Mouse (Mus musculus) kidney, adult 18-20 months (tissue): ENCODE data around the gene Hnrnpul2.

Source experiments
- DNase-seq: peaks from one replicate; pipeline ENCODE4 v3.0.0; 2021

The Hnrnpul2 gene

DNA sequence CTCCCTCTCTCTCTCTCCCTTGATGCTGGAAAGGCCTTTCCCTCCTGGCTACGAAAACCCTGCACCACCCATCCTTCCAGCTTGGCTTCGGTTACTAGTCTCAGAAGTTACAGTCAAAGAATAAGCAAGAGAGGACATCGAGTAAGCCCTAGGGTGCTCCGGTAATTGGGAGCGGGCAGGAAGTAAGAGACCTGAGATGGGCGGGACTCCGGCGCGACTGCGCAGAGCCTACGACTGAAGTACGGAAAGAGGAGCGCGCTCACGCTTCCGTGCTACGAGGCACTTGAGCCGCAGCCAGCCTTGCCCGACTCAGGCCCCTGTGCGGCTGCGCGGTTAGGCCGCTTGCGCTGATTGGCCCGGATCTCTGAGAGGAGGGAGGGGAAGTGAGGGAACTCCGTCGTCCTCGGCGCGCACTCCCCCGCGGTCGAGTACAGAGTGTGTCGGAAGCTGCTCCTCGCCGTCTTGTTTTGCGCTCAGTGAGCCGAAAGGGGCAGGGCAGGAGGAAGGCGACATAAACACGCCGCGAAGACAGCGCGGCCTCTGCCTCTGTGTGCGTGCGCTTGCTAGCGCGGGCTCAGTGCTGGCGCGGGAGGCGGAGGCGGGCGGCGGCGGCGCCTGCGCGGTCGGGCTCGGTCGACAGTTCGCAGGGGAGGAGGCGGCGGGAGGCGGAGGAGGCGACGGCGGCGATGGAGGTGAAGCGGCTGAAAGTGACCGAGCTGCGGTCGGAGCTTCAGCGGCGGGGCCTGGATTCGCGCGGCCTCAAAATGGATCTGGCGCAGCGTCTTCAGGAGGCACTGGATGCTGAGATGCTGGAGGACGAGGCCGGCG lies at the start of gene Hnrnpul2:
Hnrnpul2 (plus strand) TSS at position 415 of the 828 bp plus-strand sequence.
- peak; percentile 97 for DNase-seq

DNA sequence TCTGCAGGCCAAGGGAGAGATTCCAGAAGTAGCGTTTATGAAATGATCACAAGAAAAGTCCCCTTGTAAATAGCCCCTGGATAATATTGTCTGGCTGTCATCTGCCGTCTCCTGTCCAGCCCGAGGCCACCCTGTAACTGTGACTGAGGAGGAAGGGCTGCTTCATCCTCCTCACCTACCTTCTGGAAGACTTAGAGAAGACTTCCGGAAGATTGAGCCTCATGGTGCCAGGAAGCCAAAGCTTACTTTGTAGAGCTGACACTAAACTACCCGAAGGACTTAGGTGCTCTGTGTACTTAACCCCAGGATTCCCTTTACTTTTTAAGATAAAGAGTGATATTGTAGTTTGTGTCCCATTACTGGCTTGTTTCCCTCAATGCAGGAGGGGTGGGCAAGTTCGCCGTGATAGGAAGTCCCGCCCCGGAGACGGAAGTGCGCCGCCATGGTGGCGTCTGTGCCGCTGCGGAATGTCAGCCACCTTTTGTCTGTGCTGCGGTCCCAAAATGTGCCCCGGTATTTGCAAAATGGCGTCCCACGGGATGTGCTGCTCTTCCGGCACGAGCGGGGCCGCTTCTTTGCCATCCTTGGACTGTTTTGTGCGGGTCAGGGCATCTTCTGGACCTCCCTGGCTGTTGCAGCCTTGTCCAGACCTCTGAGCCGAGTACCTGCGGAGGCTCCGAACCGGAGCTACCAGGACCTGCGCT lies 49.1 kb upstream of the Hnrnpul2 start, which contains the start of gene Tmem223:
Tmem223 (plus strand) TSS at position 430 of the 704 bp plus-strand sequence.
- DNase-seq = peak; percentile 83

DNA sequence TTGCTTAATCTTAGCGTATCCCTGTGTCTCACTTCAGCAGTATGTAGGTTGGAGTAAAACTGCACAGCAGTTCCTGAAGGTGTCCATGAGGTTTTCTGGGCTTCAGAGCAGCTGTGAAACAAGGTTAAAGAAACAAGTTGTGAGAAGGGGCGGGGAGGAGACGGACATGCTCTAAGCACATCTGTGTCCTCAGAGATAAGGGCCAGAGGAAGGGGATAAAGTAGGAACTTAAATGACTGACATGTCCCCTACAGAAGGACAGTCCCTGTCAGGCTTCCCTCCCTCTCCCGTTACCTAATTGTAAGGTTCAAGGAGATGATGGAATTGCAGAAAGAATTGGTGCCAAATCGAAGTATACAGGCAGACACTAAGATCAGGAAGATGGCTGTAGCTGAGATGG lies 46.8 kb upstream of the Hnrnpul2 start:
- DNase-seq = no peak

DNA sequence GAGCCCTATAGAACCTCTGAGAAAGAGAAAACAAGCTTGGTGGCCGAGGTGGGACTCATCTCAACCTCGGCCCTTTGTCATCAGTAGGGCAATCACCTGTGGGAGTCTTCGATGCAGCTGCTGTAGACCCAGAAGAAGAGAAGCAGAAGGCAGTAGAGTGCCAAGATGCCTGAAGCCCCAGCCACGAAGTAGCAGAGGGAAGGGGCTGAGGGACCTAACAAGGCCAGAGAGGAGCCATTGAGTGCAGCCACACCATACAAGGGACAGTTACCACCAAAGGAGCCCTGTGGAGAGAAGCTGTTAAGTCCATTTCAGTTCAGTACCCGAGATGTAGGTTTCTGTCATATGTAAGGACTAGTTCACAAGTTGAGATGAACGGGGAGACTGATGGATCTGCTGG lies 46.4 kb upstream of the Hnrnpul2 start:
- no peak for DNase-seq

DNA sequence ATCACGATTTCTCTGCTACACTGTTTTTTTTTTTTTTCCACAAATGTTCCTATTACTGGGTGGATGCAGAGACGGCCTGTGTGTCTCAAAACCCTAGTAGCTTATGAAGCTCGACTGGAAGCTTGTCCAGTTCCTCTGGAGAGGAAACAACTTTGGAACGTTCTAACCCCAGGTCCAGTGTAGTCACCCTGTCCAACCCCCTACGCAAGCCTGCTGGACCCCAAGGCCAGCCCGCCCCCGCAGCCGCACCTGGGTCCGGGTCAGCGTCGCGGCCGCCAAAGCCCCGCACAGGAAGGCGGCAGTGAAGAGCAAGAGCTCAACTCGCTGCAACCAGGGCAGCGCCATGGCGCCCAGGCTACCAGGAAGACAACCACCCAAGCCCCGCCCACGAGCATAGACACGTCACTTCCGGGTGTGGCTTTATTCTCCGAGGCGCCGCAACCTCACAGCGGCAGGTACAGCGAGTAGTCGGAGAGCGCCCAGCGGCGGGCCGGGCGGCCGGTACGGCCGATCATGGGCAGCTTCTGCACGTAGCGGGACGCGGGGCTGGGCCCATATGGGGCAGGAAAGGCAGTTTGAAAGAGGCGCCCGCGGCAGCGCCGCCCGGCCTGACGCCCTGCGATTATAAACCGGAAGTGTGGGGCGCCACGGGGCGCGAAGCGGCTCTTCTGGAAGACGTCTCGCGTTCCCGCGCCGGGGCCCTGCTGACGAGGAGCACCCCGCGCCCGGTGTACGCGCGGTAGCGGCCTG lies 45.5 kb upstream of the Hnrnpul2 start, which contains the start of gene Tmem179b:
Tmem179b (minus strand) TSS at position 382 of the 750 bp plus-strand sequence.
- peak; percentile 98 for DNase-seq

DNA sequence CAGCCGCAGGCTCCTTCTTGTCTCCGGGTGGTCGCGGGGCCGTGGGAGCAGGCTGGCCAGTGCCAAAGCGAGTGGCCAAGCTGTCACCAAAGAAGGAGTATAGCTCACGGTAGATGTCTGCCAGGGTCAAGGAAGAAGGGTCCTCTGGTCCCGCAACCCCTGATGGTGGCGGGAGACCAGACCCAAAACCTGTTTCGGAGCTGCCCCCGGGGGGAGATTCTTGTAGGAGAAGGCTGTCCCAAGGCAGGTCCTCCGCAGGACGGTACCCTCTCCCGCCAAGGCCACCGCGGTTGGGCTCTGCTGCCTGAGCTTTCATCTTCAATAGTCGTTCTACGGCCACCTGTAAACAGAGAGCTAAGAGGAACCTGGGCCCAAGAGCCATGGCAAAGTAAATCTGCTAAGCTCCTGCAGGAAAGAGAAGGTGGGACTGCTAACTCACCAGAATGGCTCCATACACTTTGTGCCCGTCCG lies 44.8 kb upstream of the Hnrnpul2 start:
- DNase-seq = no peak

DNA sequence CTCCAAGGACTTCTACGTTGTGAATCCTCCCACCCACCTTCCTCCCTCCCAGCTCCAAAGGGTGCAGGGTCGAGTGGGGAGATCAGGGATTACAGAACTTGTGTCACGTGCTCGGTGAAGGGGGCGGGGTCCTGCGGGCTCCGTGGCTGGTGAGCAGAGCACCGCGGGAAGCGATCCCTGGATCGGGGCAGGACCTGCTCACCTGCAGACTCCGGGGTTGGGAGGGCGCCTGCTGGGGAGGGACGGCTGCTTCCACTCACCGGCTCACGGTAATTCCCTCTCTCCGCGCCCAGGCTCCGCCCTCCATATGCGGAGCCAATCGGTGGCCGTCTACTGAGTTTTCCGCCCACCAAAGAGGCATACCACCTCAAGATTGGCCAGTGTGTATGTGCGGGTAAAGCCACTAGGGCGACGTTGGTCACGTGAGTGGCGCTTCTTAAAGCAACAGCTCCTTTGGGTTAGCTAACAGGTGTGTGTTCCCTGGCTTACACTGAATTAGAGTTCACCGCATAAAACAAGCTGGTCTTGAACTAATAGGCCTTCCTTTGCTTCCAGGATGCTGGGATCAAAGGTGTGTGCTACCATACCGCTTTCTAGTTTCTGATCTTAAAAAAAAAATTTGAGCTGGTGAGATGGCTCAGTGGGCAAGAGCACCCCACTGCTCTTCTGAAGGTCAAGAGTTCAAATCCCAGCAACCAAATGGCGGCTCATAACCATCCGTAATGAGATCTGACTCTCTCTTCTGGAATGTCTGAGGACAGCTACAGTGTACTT lies 33.6 kb upstream of the Hnrnpul2 start, which contains the start of gene Taf6l:
Taf6l (minus strand) TSS at position 410 of the 774 bp plus-strand sequence.
- peak; percentile 92 for DNase-seq

DNA sequence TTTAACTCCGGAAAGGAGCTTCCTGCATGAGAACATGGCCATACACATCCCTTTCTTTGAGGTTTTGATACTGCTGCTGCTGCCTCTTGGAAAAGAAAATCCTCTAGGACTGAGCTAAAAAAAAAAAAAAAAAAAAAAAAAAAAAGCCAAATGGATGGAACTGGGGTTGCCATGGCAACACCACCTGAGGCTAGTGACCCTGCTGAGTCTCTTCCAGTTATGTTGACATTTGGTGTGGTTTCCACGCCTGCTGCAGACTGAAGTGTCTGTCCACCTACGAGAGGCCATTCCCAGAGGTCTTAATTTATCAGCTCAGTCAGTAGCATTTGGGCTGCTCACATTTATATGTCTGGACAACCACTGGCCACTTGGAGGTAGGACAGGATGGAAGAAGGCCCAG lies 31.3 kb upstream of the Hnrnpul2 start:
- no peak for DNase-seq

DNA sequence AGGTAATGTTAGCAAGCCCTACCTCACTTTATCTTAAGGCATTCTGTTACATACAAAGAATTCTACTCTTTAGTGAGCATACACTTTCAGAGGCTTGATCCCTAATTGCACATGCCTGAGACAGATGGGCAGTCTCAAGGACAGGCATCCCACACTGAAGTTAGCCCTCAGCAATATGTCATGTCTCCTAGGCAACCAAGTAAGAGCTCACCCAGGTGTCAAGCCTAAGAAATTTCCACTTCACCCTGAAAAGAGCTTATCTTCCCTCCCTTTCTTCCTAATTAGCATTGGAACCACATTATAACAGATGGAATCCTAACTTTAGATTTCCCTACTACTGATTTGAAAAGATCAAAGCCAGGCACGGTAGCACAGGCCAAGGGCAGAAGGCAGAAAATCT lies 30.6 kb upstream of the Hnrnpul2 start:
- no peak for DNase-seq

DNA sequence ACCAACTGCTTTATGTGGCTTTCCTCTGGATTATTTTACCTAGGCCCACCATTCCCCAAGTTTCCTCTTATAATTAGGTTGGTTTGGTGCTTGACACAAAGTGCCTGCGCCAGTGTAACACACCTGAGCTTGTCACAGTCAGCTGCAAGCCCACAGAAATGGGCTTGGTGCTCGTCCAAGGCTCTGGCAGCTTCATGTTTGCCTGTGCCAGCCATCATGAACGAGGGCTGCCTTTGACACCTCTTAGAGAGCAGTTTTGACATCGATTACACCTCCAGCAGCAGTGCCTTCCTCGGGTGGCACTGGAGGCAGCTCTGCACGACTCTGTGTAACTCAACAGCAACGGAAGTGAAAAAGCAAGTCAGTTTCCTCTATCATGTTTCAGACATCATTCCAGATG lies 29.6 kb upstream of the Hnrnpul2 start:
- DNase-seq = no peak

DNA sequence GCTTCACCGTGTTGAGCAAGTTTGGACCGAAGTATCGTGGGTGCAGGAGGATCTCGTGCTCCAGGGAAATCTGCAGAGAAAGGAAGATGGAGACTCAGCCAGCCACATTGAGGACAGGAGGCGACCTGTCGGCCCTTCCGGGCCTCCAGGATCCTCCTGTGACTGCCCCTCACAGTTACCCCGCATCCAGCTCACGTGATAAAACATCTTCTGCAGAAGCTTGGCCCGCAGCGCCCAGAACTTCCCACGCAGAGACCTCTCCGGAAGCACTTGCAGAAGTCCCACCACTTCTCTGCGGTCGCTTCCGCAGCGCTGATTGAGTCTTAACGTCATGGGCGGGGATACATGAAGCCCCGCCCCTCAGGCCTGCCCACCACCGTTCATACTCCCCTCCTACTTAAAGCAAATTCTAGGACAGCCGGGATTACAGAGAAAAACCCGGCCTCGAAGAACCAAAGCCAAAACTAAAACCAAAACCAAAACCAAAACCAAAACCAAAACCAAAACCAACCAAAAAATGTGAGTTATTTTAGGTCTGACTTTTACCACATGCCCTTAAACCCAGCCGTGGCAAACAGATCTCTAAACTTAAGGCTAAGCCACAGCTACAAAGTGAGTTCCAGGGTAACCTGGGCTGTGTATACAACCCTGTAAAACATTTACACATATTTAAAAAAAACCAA lies 21.4 kb upstream of the Hnrnpul2 start, which contains the start of gene Polr2g:
Polr2g (minus strand) TSS at position 314 of the 683 bp plus-strand sequence.
- DNase-seq = peak; percentile 90

DNA sequence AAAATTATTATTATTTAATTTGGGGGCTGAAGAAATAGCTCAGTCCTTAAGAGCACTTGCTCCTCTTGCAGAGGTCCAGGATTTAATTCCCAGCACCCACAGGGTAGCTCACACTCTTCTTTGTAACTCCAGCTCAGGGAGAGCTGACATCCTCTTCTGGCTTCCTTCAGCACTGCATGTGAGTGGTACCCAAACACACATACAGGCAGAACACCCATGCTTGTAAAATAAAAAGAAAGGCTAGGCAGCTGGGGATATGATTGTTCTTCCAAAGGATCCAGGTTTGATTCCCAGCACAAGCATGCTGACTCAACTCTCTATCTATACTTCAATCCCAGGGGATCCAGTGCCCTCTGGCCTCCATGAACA lies 20.9 kb upstream of the Hnrnpul2 start:
- DNase-seq = no peak

DNA sequence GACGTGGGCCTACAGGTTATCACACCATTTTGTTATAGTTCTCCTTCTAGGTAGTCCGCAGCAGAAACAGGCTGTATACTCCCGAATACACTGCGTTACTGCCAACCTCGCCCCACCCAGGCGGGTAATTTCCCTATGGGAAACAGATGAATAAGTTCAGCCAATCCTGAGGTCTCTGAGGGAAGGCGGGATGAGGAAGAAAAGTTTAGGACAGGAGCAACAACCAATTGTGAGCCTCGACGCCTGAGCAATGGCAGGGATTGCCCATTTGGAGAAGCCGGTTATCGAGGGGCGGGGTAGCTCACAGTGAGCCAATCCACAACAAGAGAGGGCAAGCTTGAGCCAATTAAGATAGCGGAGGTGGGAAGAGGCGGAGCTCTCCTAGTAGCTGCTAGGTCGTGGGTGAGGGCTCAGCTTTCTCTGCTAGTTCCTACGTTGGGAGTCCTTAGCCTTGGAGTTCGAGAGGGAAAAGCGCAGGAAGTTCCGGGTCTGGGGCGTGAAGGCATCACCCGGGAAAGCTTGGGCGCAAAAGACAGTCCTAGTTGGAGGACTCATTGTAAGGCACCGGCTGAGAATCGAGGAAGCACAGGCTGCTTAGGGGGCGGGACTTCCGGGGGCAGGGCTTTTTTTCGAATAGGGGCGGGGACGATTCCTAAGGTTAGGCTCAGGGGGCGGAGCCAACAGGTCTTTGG lies 17.5 kb upstream of the Hnrnpul2 start, which contains the start of gene Zbtb3:
Zbtb3 (plus strand) TSS at position 426 of the 692 bp plus-strand sequence.
- DNase-seq = peak; percentile 93

DNA sequence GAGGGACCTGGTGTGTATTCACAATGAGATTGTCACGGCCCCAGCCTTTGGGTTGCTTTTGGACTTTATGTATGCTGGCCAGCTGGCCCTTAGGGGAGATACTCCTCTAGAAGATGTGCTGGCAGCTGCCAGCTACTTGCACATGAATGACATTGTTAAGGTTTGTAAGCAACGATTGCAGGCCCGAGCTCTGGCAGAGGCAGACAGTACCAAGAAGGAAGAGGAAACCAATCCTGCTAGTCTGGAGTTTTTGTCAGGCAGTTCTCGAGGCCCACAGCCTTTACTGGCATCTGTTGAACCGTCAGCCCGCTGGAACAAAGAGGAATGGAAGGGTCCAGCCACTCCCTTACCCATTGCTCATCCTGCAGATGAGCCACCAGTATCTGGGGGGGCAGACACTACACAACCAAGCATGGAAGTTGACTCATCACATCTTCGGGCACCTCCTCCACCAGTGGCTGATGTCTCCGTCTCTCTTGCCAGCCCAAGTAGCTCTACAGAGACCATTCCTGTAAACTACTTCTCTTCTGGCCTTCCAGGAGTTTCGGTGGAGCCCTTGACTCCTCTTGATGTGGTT lies 16.5 kb upstream of the Hnrnpul2 start:
- DNase-seq = no peak

DNA sequence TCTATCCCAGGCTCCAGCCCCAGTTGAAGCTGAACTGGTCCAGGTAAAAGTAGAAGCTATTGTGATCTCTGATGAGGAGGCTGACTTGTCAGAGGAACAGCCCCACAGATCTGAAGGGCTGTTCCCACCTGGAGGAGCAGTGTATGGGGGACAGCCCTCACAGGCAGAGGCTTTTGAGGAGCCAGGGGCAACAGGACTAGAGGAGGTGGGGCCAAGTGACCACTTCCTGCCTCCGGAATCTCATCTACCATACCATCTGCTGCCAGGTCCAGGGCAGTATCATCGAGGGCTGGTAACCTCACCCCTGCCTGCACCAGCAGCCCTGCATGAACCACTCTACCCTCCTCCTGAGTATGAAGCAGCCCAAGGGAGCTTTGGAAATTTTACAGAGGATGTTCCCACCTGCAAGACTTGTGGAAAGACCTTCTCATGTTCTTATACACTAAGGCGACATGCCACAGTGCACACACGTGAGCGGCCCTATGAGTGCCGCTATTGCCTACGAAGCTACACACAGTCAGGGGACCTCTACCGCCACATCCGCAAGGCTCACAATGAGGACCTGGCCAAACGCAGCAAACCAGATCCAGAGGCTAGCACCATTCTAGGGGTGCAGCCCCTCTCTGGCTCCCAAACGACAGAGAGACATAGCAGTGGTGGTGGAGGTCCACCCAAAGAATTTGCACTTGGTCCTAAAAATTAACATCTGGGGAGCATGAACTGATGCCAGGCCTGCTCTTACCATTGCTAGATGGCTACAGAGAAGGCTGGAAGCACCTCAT lies 15.7 kb upstream of the Hnrnpul2 start:
- DNase-seq = no peak

DNA sequence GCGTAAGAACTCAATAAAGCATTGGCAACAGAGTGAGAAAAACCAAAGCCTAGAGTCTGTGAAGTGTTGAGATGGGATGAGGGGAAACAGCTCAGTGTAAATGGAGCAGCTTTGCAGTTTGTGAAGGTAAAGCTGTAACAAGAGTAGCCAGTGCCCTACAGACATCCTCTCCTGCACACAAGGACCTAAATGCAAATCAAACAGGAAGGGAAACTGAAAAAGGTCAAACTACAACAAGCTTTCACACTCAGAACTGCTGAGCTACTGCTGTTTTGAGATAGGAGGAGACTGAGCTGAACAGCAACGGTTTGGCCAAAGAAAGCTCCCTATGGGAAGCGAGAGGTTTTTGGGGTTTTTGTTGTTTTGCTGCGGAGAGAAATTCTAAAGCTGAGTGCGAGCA lies 13.0 kb upstream of the Hnrnpul2 start:
- no peak for DNase-seq

DNA sequence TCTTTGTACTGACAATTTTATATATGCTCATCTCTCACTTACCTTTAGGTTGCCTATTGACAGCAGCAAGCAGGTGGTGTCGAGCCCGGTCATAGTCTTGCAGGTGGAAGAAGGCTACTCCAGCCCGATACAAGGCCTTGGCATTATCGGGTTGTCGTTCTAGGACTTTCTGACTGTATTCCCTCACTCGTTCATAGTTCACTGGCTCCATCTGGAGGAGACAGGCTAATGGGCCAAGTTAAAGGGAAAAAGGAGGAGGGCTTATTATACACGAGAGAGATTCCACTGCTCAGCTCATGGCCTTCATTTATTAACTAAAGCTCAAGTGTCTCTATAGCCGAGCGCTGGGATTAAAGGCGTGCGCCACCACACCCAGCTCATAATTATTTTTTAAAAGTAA lies 4.0 kb upstream of the Hnrnpul2 start:
- DNase-seq = no peak

DNA sequence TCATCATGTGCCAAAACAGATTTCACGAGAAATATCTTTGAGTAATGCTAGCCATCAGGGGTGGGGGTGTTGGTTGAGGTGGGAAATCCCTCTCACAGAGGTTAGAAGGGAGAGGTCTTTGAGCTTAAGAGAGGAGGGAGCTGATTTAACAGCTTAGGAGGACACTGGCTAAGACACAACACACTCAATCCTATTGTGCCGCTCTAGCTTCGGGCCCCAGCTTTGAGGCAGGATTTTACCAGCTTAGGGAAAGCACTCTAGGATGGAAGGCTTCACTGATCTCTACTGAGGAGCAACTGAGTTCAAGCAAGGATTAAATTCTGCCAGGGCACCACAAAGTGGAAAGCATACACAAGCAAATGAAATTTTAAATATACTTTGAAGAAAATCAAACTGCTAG lies 2.8 kb upstream of the Hnrnpul2 start:
- no peak for DNase-seq

DNA sequence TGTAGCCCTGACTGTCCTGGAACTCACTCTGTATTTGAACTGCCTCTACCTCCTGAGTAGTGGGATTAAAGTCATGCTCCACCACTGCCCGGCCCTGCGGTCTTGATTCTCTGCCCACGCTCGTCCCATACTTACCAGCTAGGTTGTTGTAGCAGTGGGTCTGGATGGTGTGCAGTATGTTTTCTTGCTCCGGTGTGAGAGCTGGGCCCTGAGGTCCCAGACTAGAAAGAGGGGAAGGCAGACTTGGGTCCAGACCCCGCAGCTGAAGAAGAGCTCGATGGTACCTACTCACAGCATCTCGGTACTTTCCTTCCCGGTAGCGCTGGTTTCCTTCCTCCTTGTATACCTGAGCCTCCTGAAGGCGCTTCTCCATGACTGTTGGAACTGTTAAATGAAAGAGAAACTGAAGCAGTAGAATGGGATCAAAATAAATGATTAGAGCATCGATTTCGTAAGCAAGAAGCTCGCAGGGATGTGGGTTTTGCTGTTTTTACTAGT lies 1.5 kb upstream of the Hnrnpul2 start:
- no peak for DNase-seq
